Mouse (Mus musculus) forebrain, embryonic 12.5 days (tissue): ENCODE measurements at regions not wholly inside any gene's neighbourhood (a gene's known extent, or its start where the extent isn't known, plus 50 kb on each side); places are given as distances from the start of the nearest gene placed in this dataset.

Source experiments
- ATAC-seq: fragments of 200-750 bp; cut with Nextera tagmentation; 2 replicates; pipeline ENCODE4 v1.8.0; 2017; ENCODE audit warnings: moderate TSS enrichment; ENCODE audit not compliant: low FRiP score
- H3K27ac ChIP-seq: fragments of 300-500 bp; sonication (generic); 2 replicates; pipeline ENCODE4 v1.5.1; 2016; ENCODE audit warnings: mild to moderate bottlenecking
- H3K27me3 ChIP-seq: fragments of 300-500 bp; sonication (generic); 2 replicates; pipeline ENCODE4 v1.6.1; 2016; ENCODE audit warnings: mild to moderate bottlenecking
- H3K36me3 ChIP-seq: fragments of 300-500 bp; sonication (generic); replicated peaks from 2 replicates; pipeline ENCODE4 v1.6.1; 2016; ENCODE audit warnings: mild to moderate bottlenecking
- H3K4me1 ChIP-seq: fragments of 300-500 bp; sonication (generic); 2 replicates; pipeline ENCODE4 v1.6.1; 2016
- H3K4me2 ChIP-seq: fragments of 300-500 bp; sonication (generic); 2 replicates; pipeline ENCODE4 v1.6.1; 2016; ENCODE audit warnings: mild to moderate bottlenecking, moderate library complexity
- H3K4me3 ChIP-seq: fragments of 300-500 bp; sonication (generic); replicated peaks from 2 replicates; pipeline ENCODE4 v1.5.1; 2016; ENCODE audit warnings: mild to moderate bottlenecking
- H3K9ac ChIP-seq: fragments of 300-500 bp; sonication (generic); 2 replicates; pipeline ENCODE4 v1.6.1; 2016; ENCODE audit warnings: mild to moderate bottlenecking
- H3K9me3 ChIP-seq: fragments of 300-500 bp; sonication (generic); 2 replicates; pipeline ENCODE4 v1.6.1; 2016
- WGBS: fragments of 180-500 bp; shearing (Covaris S2); methylation state at CpG from one replicate; pipeline ENCODE4 v1.1.7; 2016; 5-methylcytosine and 5-hydroxymethylcytosine counted together

- no peak overlapping the region for H3K4me2 ChIP-seq
- H3K4me3 ChIP-seq: no peak overlapping the region
- no peaks in the 10 kb centered on the region for H3K9me3 ChIP-seq
- WGBS: 79% methylated on average over 4 of the region's 4 CpGs
- H3K4me1 ChIP-seq: no peaks in the 10 kb centered on the region
- H3K9ac ChIP-seq: no peak overlapping the region
- no peak overlapping the region for H3K27ac ChIP-seq
- no peaks in the 10 kb centered on the region for H3K27me3 ChIP-seq
- no peak for ATAC-seq
- no peaks in the 10 kb centered on the region for H3K36me3 ChIP-seq
Measured at GRCm38 (mm10) chr4:18169855-18170508, 1435.3 kb upstream of the Gm12353 start.

- 82% methylated on average over 2 of the region's 2 CpGs for WGBS
- Histone ChIP-seq H3K9ac (no peak overlapping the region), H3K4me1 (no peaks in the 10 kb centered on the region), H3K4me2 (no peak overlapping the region), H3K4me3 (no peak overlapping the region), H3K36me3 (no peaks in the 10 kb centered on the region), H3K27me3 (no peaks in the 10 kb centered on the region), H3K9me3 (no peaks in the 10 kb centered on the region), H3K27ac (no peak overlapping the region)
- ATAC-seq: no peak
Measured at GRCm38 (mm10) chr4:18170862-18171261, 1434.4 kb upstream of the Gm12353 start.

GRCm38 (mm10) chr4:18180870-18181447, 1424.3 kb upstream of the Gm12353 start:
- no peak overlapping the region for H3K4me3 ChIP-seq
- H3K36me3 ChIP-seq: no peaks in the 10 kb centered on the region
- no peaks in the 10 kb centered on the region for H3K27me3 ChIP-seq
- peak; percentile 58; the same call in 1 of the 2 replicates for ATAC-seq
- no peaks in the 10 kb centered on the region for H3K4me1 ChIP-seq
- no peaks in the 10 kb centered on the region for H3K9me3 ChIP-seq
- H3K9ac ChIP-seq: no peak overlapping the region
- no peak overlapping the region for H3K27ac ChIP-seq
- H3K4me2 ChIP-seq: no peak overlapping the region
- 74% methylated on average over 7 of the region's 7 CpGs for WGBS
